Mouse (Mus musculus) heart, embryonic 15.5 days (tissue): Measurements from ENCODE around the gene Bcl2. TPM values are rescaled to one million over a fixed set of nuclear protein-coding genes. Genes with fewer than 3 reads are reported as not detected.

Experiments
- ATAC-seq: fragments of 200-750 bp; cut with Nextera tagmentation; replicated peaks from 2 replicates; pipeline ENCODE4 v1.8.0; 2017; ENCODE audit warnings: low read depth, moderate TSS enrichment; ENCODE audit not compliant: insufficient number of reproducible peaks, insufficient read depth, low FRiP score
- H3K27ac ChIP-seq: fragments of 300-500 bp; sonication (generic); 2 replicates; pipeline ENCODE4 v1.5.1; 2015; ENCODE audit warnings: mild to moderate bottlenecking, inconsistent platforms
- H3K27me3 ChIP-seq: fragments of 300-500 bp; sonication (generic); 2 replicates; pipeline ENCODE4 v1.6.1; 2015; ENCODE audit warnings: inconsistent platforms
- H3K36me3 ChIP-seq: fragments of 300-500 bp; sonication (generic); 2 replicates; pipeline ENCODE4 v1.6.1; 2015; ENCODE audit warnings: mild to moderate bottlenecking, inconsistent platforms
- H3K4me1 ChIP-seq: fragments of 300-500 bp; sonication (generic); replicated peaks from 2 replicates; pipeline ENCODE4 v1.6.1; 2015; ENCODE audit warnings: inconsistent platforms
- H3K4me2 ChIP-seq: fragments of 300-500 bp; sonication (generic); 2 replicates; pipeline ENCODE4 v1.6.1; 2015; ENCODE audit warnings: inconsistent platforms, mild to moderate bottlenecking, moderate library complexity
- H3K4me3 ChIP-seq: fragments of 300-500 bp; sonication (generic); 2 replicates; pipeline ENCODE4 v1.5.1; 2015; ENCODE audit warnings: mild to moderate bottlenecking, inconsistent platforms
- H3K9ac ChIP-seq: fragments of 300-500 bp; sonication (generic); 2 replicates; pipeline ENCODE4 v1.6.1; 2015; ENCODE audit warnings: mild to moderate bottlenecking, inconsistent platforms
- H3K9me3 ChIP-seq: fragments of 300-500 bp; sonication (generic); replicated peaks from 2 replicates; pipeline ENCODE4 v1.6.1; 2016; ENCODE audit warnings: inconsistent platforms
- WGBS: fragments of 180-500 bp; shearing (Covaris S2); methylation state at CpG from one replicate; pipeline ENCODE4 v1.1.7; 2015; ENCODE audit warnings: mixed read lengths; 5-methylcytosine and 5-hydroxymethylcytosine counted together
- microRNA-seq: library from miRNA; unstranded; fragments of <30 nt; microRNA quantifications from one replicate; pipeline ENCODE4, GENCODE M21; 2016
- polyA plus RNA-seq: library from polyadenylated mRNA; unstranded; fragments of >200 nt; fragmentation: Nextera tagmentation; extraction: Ambion mirVana; gene quantifications from 2 replicates; pipeline ENCODE4 v1.2.1, GENCODE M21; 2015

Bcl2 gene
- polyA plus RNA-seq, 1 experiment from 2014 or later = 7.4 TPM

GRCm38 (mm10) chr1:106515611-106516010, 198.5 kb downstream of the Bcl2 start:
- no peak for ATAC-seq
- no peaks in the 10 kb centered on the region for H3K36me3 ChIP-seq
- H3K9me3 ChIP-seq = no peaks in the 10 kb centered on the region
- peaks cover 17% of the 10 kb centered on the region for H3K4me1 ChIP-seq
- H3K27ac ChIP-seq = no peak overlapping the region
- no peak overlapping the region for H3K9ac ChIP-seq
- WGBS = 84% methylated on average over 6 of the region's 6 CpGs
- no peak overlapping the region for H3K4me2 ChIP-seq
- no peaks in the 10 kb centered on the region for H3K27me3 ChIP-seq
- no peak overlapping the region for H3K4me3 ChIP-seq

GRCm38 (mm10) chr1:106513890-106514643, 200.0 kb downstream of the Bcl2 start:
- Histone ChIP-seq H3K27ac (peak overlapping the region; percentile 32), H3K9me3 (no peaks in the 10 kb centered on the region), H3K27me3 (no peaks in the 10 kb centered on the region), H3K4me3 (no peak overlapping the region), H3K9ac (no peak overlapping the region), H3K4me1 (peaks cover 17% of the 10 kb centered on the region), H3K36me3 (no peaks in the 10 kb centered on the region), H3K4me2 (no peak overlapping the region)
- ATAC-seq = no peak
- WGBS = 43% methylated on average over 7 of the region's 7 CpGs

GRCm38 (mm10) chr1:106513481-106513880, 200.6 kb downstream of the Bcl2 start:
- Histone ChIP-seq H3K4me3 (no peak overlapping the region), H3K9ac (no peak overlapping the region), H3K27me3 (no peaks in the 10 kb centered on the region), H3K4me1 (peaks cover 17% of the 10 kb centered on the region), H3K9me3 (no peaks in the 10 kb centered on the region), H3K36me3 (no peaks in the 10 kb centered on the region), H3K27ac (peak overlapping the region; percentile 11; the same call in 1 of the 2 replicates), H3K4me2 (no peak overlapping the region)
- 69% methylated on average over 4 of the region's 4 CpGs for WGBS
- no peak for ATAC-seq

- Histone ChIP-seq H3K4me1 (peaks cover 11% of the 10 kb centered on the region; the same call in 1 of the 2 replicates), H3K9ac (no peak overlapping the region), H3K27me3 (no peaks in the 10 kb centered on the region), H3K27ac (no peak overlapping the region), H3K9me3 (no peaks in the 10 kb centered on the region), H3K4me3 (no peak overlapping the region), H3K36me3 (no peaks in the 10 kb centered on the region), H3K4me2 (no peak overlapping the region)
- WGBS = 26% methylated on average over 6 of the region's 6 CpGs
- 0 out of 2 replicates have a peak, but pooled peaks have one; percentile 50 for ATAC-seq
Observed at GRCm38 (mm10) chr1:106511593-106511992, 202.5 kb downstream of the Bcl2 start.

- no peaks in the 10 kb centered on the region for H3K27me3 ChIP-seq
- no peak overlapping the region for H3K9ac ChIP-seq
- H3K27ac ChIP-seq = no peak overlapping the region
- 0 out of 2 replicates have a peak, but pooled peaks cover 2% of the 10 kb centered on the region for H3K4me1 ChIP-seq
- no peak overlapping the region for H3K4me3 ChIP-seq
- H3K4me2 ChIP-seq = no peak overlapping the region
- WGBS = 83% methylated on average over 1 of the region's 1 CpGs
- ATAC-seq = no peak
- H3K36me3 ChIP-seq = no peaks in the 10 kb centered on the region
- H3K9me3 ChIP-seq = no peaks in the 10 kb centered on the region
Observed at GRCm38 (mm10) chr1:106507556-106507955, 206.5 kb downstream of the Bcl2 start.

- no peaks in the 10 kb centered on the region for H3K4me1 ChIP-seq
- H3K9ac ChIP-seq = no peak overlapping the region
- WGBS = 69% methylated on average over 3 of the region's 3 CpGs
- H3K9me3 ChIP-seq = no peaks in the 10 kb centered on the region
- H3K4me2 ChIP-seq = no peak overlapping the region
- ATAC-seq = no peak
- H3K27ac ChIP-seq = no peak overlapping the region
- no peaks in the 10 kb centered on the region for H3K27me3 ChIP-seq
- no peaks in the 10 kb centered on the region for H3K36me3 ChIP-seq
- H3K4me3 ChIP-seq = no peak overlapping the region
Observed at GRCm38 (mm10) chr1:106503910-106504309, 210.2 kb downstream of the Bcl2 start.

- WGBS = 88% methylated on average over 4 of the region's 4 CpGs
- H3K9ac ChIP-seq = no peak overlapping the region
- H3K27ac ChIP-seq = no peak overlapping the region
- H3K36me3 ChIP-seq = no peaks in the 10 kb centered on the region
- no peak overlapping the region for H3K4me3 ChIP-seq
- no peaks in the 10 kb centered on the region for H3K27me3 ChIP-seq
- no peaks in the 10 kb centered on the region for H3K9me3 ChIP-seq
- no peak overlapping the region for H3K4me2 ChIP-seq
- no peak for ATAC-seq
- H3K4me1 ChIP-seq = no peaks in the 10 kb centered on the region
Observed at GRCm38 (mm10) chr1:106503407-106503806, 210.7 kb downstream of the Bcl2 start.

- no peaks in the 10 kb centered on the region for H3K4me1 ChIP-seq
- H3K36me3 ChIP-seq = no peaks in the 10 kb centered on the region
- H3K9me3 ChIP-seq = no peaks in the 10 kb centered on the region
- 60% methylated on average over 2 of the region's 2 CpGs for WGBS
- H3K4me2 ChIP-seq = no peak overlapping the region
- H3K27me3 ChIP-seq = no peaks in the 10 kb centered on the region
- no peak for ATAC-seq
- no peak overlapping the region for H3K9ac ChIP-seq
- no peak overlapping the region for H3K4me3 ChIP-seq
- no peak overlapping the region for H3K27ac ChIP-seq
Observed at GRCm38 (mm10) chr1:106497999-106498398, 216.1 kb downstream of the Bcl2 start.

Small RNA genes lying within 50 kb of the gene (microRNA-seq; reads per million reads assigned to microRNA genes)
- gene Mir3473f = not detected

Other genes with a start within 250 kb of the Bcl2 start
- 7.4 and 9.0 TPM in 2 replicates for gene Kdsr, start 45.5 kb upstream of the Bcl2 start, polyA plus RNA-seq
- 39.3 and 41.1 TPM in 2 replicates for gene Vps4b, start 82.5 kb upstream of the Bcl2 start, polyA plus RNA-seq
- 0.11 and 0.37 TPM in 2 replicates for gene Serpinb5, start 146.9 kb upstream of the Bcl2 start, polyA plus RNA-seq
- 0.37 and 0.82 TPM in 2 replicates for gene Serpinb12, start 220.2 kb upstream of the Bcl2 start, polyA plus RNA-seq